Mouse (Mus musculus): ENCODE measurements around the gene Ncapg2. TPM values are rescaled to one million over a fixed set of nuclear protein-coding genes. Genes with fewer than 3 reads are reported as not detected.
A peak's percentile ranks its signal among the peaks of the same experiment; 100 is the strongest.

Ncapg2 gene
- polyA plus RNA-seq, 1 experiment from 2014 or later = 7.8 TPM

- H3K27me3 ChIP-seq (ENCODE audit: control insufficient read depth, insufficient read depth, low read length) = no peaks in the 10 kb centered on the region
- H3K9me3 ChIP-seq (ENCODE audit: control insufficient read depth, low read length) = no peaks in the 10 kb centered on the region
- no peak overlapping the region for H3K27ac ChIP-seq (replicated peaks)
- no peak for TF ChIP-seq CTCF (IDR thresholded peaks at IDR 0.05; ENCODE audit: low read depth)
- TF ChIP-seq EP300 (optimal IDR thresholded peaks at IDR 0.05) = no peak
- no peaks in the 10 kb centered on the region for H3K4me1 ChIP-seq (replicated peaks; ENCODE audit: control insufficient read depth, insufficient read depth)
- H3K4me2 ChIP-seq (replicated peaks; ENCODE audit: low read depth) = no peak overlapping the region
- ATAC-seq (ENCODE audit: low FRiP score, low TSS enrichment) (peak; percentile 86), DNase-seq (ENCODE audit: low spot score) (peak; percentile 66)
- 88% methylated on average over 2 of the region's 2 CpGs for WGBS
- H3K4me3 ChIP-seq (ENCODE audit: low read depth, low read length) = no peak overlapping the region
- peaks cover under 1% of the 10 kb centered on the region for H3K36me3 ChIP-seq (ENCODE audit: control insufficient read depth, insufficient read depth, low read length)
- no peak overlapping the region for H3K9ac ChIP-seq (ENCODE audit: low read length)
Observed at GRCm38 (mm10) chr12:116449536-116449935, 44.3 kb downstream of the Ncapg2 start.

GRCm38 (mm10) chr12:116460379-116461065 is 55.3 kb downstream of the Ncapg2 start:
- Histone ChIP-seq H3K27ac (replicated peaks) (no peak overlapping the region), H3K27me3 (ENCODE audit: control insufficient read depth, insufficient read depth, low read length) (no peaks in the 10 kb centered on the region), H3K9ac (ENCODE audit: low read length) (no peak overlapping the region), H3K4me1 (replicated peaks; ENCODE audit: control insufficient read depth, insufficient read depth) (no peaks in the 10 kb centered on the region), H3K9me3 (ENCODE audit: control insufficient read depth, low read length) (no peaks in the 10 kb centered on the region), H3K36me3 (ENCODE audit: control insufficient read depth, insufficient read depth, low read length) (peaks cover 4% of the 10 kb centered on the region; the same call in 1 of the 2 replicates), H3K4me3 (ENCODE audit: low read depth, low read length) (no peak overlapping the region), H3K4me2 (replicated peaks; ENCODE audit: low read depth) (no peak overlapping the region)
- WGBS = 87% methylated on average over 6 of the region's 6 CpGs
- TF ChIP-seq CTCF (IDR thresholded peaks at IDR 0.05; ENCODE audit: low read depth) (no peak), EP300 (optimal IDR thresholded peaks at IDR 0.05) (no peak)
- DNase-seq (ENCODE audit: low spot score) = no peak
- ATAC-seq (ENCODE audit: low FRiP score, low TSS enrichment) = no peak

GRCm38 (mm10) chr12:116467030-116467429 is 61.8 kb downstream of the Ncapg2 start:
- Histone ChIP-seq H3K9me3 (ENCODE audit: control insufficient read depth, low read length) (no peaks in the 10 kb centered on the region), H3K4me3 (ENCODE audit: low read depth, low read length) (no peak overlapping the region), H3K4me2 (replicated peaks; ENCODE audit: low read depth) (no peak overlapping the region), H3K4me1 (replicated peaks; ENCODE audit: control insufficient read depth, insufficient read depth) (no peaks in the 10 kb centered on the region), H3K9ac (ENCODE audit: low read length) (no peak overlapping the region), H3K27me3 (ENCODE audit: control insufficient read depth, insufficient read depth, low read length) (no peaks in the 10 kb centered on the region), H3K36me3 (ENCODE audit: control insufficient read depth, insufficient read depth, low read length) (no peaks in the 10 kb centered on the region), H3K27ac (replicated peaks) (0 out of 2 replicates have a peak overlapping the region, but pooled peaks have one; percentile 25)
- ATAC-seq (ENCODE audit: low FRiP score, low TSS enrichment) (peak; percentile 100), DNase-seq (ENCODE audit: low spot score) (peak; percentile 75)
- no peak for TF ChIP-seq EP300 (optimal IDR thresholded peaks at IDR 0.05)
- no peak for TF ChIP-seq CTCF (IDR thresholded peaks at IDR 0.05; ENCODE audit: low read depth)
- WGBS = 65% methylated on average over 5 of the region's 5 CpGs

GRCm38 (mm10) chr12:116468348-116468747 is 63.1 kb downstream of the Ncapg2 start:
- H3K9ac ChIP-seq (ENCODE audit: low read length) = no peak overlapping the region
- no peak overlapping the region for H3K4me2 ChIP-seq (replicated peaks; ENCODE audit: low read depth)
- H3K36me3 ChIP-seq (ENCODE audit: control insufficient read depth, insufficient read depth, low read length) = no peaks in the 10 kb centered on the region
- 92% methylated on average over 1 of the region's 1 CpGs for WGBS
- H3K9me3 ChIP-seq (ENCODE audit: control insufficient read depth, low read length) = no peaks in the 10 kb centered on the region
- no peak overlapping the region for H3K4me3 ChIP-seq (ENCODE audit: low read depth, low read length)
- H3K27me3 ChIP-seq (ENCODE audit: control insufficient read depth, insufficient read depth, low read length) = no peaks in the 10 kb centered on the region
- H3K4me1 ChIP-seq (replicated peaks; ENCODE audit: control insufficient read depth, insufficient read depth) = no peaks in the 10 kb centered on the region
- H3K27ac ChIP-seq (replicated peaks) = no peak overlapping the region
- TF ChIP-seq CTCF (IDR thresholded peaks at IDR 0.05; ENCODE audit: low read depth) (no peak), EP300 (optimal IDR thresholded peaks at IDR 0.05) (no peak)
- no peak for DNase-seq (ENCODE audit: low spot score)
- no peak for ATAC-seq (ENCODE audit: low FRiP score, low TSS enrichment)

- Histone ChIP-seq H3K27ac (replicated peaks) (no peak overlapping the region), H3K4me3 (ENCODE audit: low read depth, low read length) (no peak overlapping the region), H3K36me3 (ENCODE audit: control insufficient read depth, insufficient read depth, low read length) (no peaks in the 10 kb centered on the region), H3K4me1 (replicated peaks; ENCODE audit: control insufficient read depth, insufficient read depth) (no peaks in the 10 kb centered on the region), H3K9ac (ENCODE audit: low read length) (no peak overlapping the region), H3K9me3 (ENCODE audit: control insufficient read depth, low read length) (no peaks in the 10 kb centered on the region), H3K27me3 (ENCODE audit: control insufficient read depth, insufficient read depth, low read length) (no peaks in the 10 kb centered on the region), H3K4me2 (replicated peaks; ENCODE audit: low read depth) (no peak overlapping the region)
- ATAC-seq (ENCODE audit: low FRiP score, low TSS enrichment) (no peak), DNase-seq (ENCODE audit: low spot score) (no peak)
- TF ChIP-seq CTCF (IDR thresholded peaks at IDR 0.05; ENCODE audit: low read depth) = no peak
- TF ChIP-seq EP300 (optimal IDR thresholded peaks at IDR 0.05) = no peak
- 90% methylated on average over 3 of the region's 3 CpGs for WGBS
Observed at GRCm38 (mm10) chr12:116469096-116469495, 63.9 kb downstream of the Ncapg2 start.

GRCm38 (mm10) chr12:116473264-116473663 is 68.1 kb downstream of the Ncapg2 start:
- no peak for TF ChIP-seq CTCF (IDR thresholded peaks at IDR 0.05; ENCODE audit: low read depth)
- no peak for TF ChIP-seq EP300 (optimal IDR thresholded peaks at IDR 0.05)
- Histone ChIP-seq H3K4me3 (ENCODE audit: low read depth, low read length) (no peak overlapping the region), H3K4me2 (replicated peaks; ENCODE audit: low read depth) (no peak overlapping the region), H3K27ac (replicated peaks) (no peak overlapping the region), H3K9me3 (ENCODE audit: control insufficient read depth, low read length) (no peaks in the 10 kb centered on the region), H3K4me1 (replicated peaks; ENCODE audit: control insufficient read depth, insufficient read depth) (no peaks in the 10 kb centered on the region), H3K9ac (ENCODE audit: low read length) (no peak overlapping the region), H3K27me3 (ENCODE audit: control insufficient read depth, insufficient read depth, low read length) (no peaks in the 10 kb centered on the region), H3K36me3 (ENCODE audit: control insufficient read depth, insufficient read depth, low read length) (no peaks in the 10 kb centered on the region)
- DNase-seq (ENCODE audit: low spot score) (no peak), ATAC-seq (ENCODE audit: low FRiP score, low TSS enrichment) (no peak)
- 76% methylated on average over 2 of the region's 2 CpGs for WGBS
